Mouse (Mus musculus) CH12.LX (cell line): ENCODE data around the gene Ramp2. TPM values are rescaled to one million over a fixed set of nuclear protein-coding genes. Genes with fewer than 3 reads are reported as not detected.

ENCODE experiments used
- DNase-seq: peaks from one replicate; pipeline ENCODE4 v3.0.0-alpha.2; 2013; ENCODE audit errors: extremely low read depth
- H3K27ac ChIP-seq: 2 replicates; pipeline ENCODE4 v1.5.1; 2012; ENCODE audit warnings: low read depth, mild to moderate bottlenecking, control low read depth, moderate library complexity; ENCODE audit not compliant: insufficient read depth
- H3K27me3 ChIP-seq: replicated peaks from 2 replicates; pipeline ENCODE3; 2012; ENCODE audit warnings: inconsistent platforms
- H3K36me3 ChIP-seq, 2 experiments: replicated peaks in 1 of 2; 2 replicates each; pipeline versions ENCODE3 to v1.6.1; 2012; ENCODE audit warnings: inconsistent platforms in 1 of 2, low read length in 1 of 2, mild to moderate bottlenecking in 1 of 2, mixed read lengths in 1 of 2, moderate library complexity in 1 of 2; ENCODE audit not compliant: control insufficient read depth in 1 of 2, insufficient read depth in 1 of 2
- H3K4me1 ChIP-seq, 2 experiments: 2 replicates each; pipeline ENCODE4 v1.6.1; 2012; ENCODE audit warnings: inconsistent platforms in 1 of 2, moderate library complexity in 1 of 2; ENCODE audit not compliant: insufficient read depth in 2 of 2, control insufficient read depth in 1 of 2
- H3K4me2 ChIP-seq: 2 replicates; pipeline ENCODE4 v1.6.1; 2012; ENCODE audit warnings: low read depth, mild to moderate bottlenecking, control low read depth; ENCODE audit not compliant: poor library complexity, insufficient read depth, severe bottlenecking
- H3K4me3 ChIP-seq, 3 experiments: fragments of 150-350 bp in 1 of 3; sonication (generic) in 1 of 3; replicated peaks in 1 of 3; 2 replicates each; pipeline versions ENCODE3 to v1.5.1; 2011 to 2012; ENCODE audit warnings: low read depth in 2 of 3, low read length in 2 of 3, mild to moderate bottlenecking in 2 of 3, moderate library complexity in 2 of 3, control low read depth in 1 of 3, improper control_type of control experiment in 1 of 3, inconsistent platforms in 1 of 3, mixed read lengths in 1 of 3; ENCODE audit not compliant: poor library complexity in 1 of 3
- H3K79me2 ChIP-seq: replicated peaks from 2 replicates; pipeline ENCODE4 v1.6.1; 2012; ENCODE audit warnings: mild to moderate bottlenecking, moderate library complexity; ENCODE audit not compliant: control insufficient read depth, poor library complexity, insufficient read depth, severe bottlenecking; ENCODE audit errors: extremely low read depth
- H3K9ac ChIP-seq: 2 replicates; pipeline ENCODE4 v1.6.1; 2012; ENCODE audit warnings: low read depth, mild to moderate bottlenecking, control low read depth, moderate library complexity; ENCODE audit not compliant: insufficient read depth
- H3K9me3 ChIP-seq: replicated peaks from 2 replicates; pipeline ENCODE3; 2012; ENCODE audit warnings: low read length, inconsistent platforms, mixed read lengths
- BHLHE40 ChIP-seq: IDR thresholded peaks from 2 replicates; pipeline ENCODE4 v1.6.1; 2011; ENCODE audit warnings: mild to moderate bottlenecking, low read depth, low read length, improper control_type of control experiment
- CHD1 ChIP-seq: IDR thresholded peaks from 2 replicates; pipeline ENCODE4 v1.6.1; 2012; ENCODE audit warnings: low read depth, low read length, improper control_type of control experiment, inconsistent platforms
- CHD2 ChIP-seq: IDR thresholded peaks from 2 replicates; pipeline ENCODE4 v1.6.1; 2011; ENCODE audit warnings: low read length, improper control_type of control experiment
- CTCF ChIP-seq, 2 experiments: IDR thresholded peaks in 1 of 2; conservative IDR thresholded peaks in 1 of 2; 2 replicates each; pipeline ENCODE4 v1.5.1; 2011 to 2012; ENCODE audit warnings: low read depth in 2 of 2, low read length in 2 of 2, improper control_type of control experiment in 1 of 2, inconsistent platforms in 1 of 2, mild to moderate bottlenecking in 1 of 2, moderate library complexity in 1 of 2
- E2F4 ChIP-seq: IDR thresholded peaks from 2 replicates; pipeline ENCODE4 v1.6.1; 2011; ENCODE audit warnings: low read depth, low read length, improper control_type of control experiment; ENCODE audit not compliant: insufficient replicate concordance
- ELF1 ChIP-seq: IDR thresholded peaks from 2 replicates; pipeline ENCODE4 v1.6.1; 2014; ENCODE audit warnings: low read depth, mild to moderate bottlenecking, inconsistent platforms, low read length, improper control_type of control experiment
- EP300 ChIP-seq: IDR thresholded peaks from 2 replicates; pipeline ENCODE4 v1.6.1; 2011; ENCODE audit warnings: low read length, improper control_type of control experiment
- GABPA ChIP-seq: IDR thresholded peaks from 2 replicates; pipeline ENCODE4 v1.6.1; 2012; ENCODE audit warnings: low read depth, low read length, improper control_type of control experiment, inconsistent platforms; ENCODE audit not compliant: insufficient replicate concordance
- HCFC1 ChIP-seq: IDR thresholded peaks from 2 replicates; pipeline ENCODE4 v1.6.1; 2012; ENCODE audit warnings: low read depth, mild to moderate bottlenecking, inconsistent platforms, low read length, improper control_type of control experiment
- IRF4 ChIP-seq: IDR thresholded peaks from 2 replicates; pipeline ENCODE4 v1.6.1; 2014; ENCODE audit warnings: low read depth, mild to moderate bottlenecking, inconsistent platforms, low read length, improper control_type of control experiment
- JUN ChIP-seq: IDR thresholded peaks from 2 replicates; pipeline ENCODE4 v1.6.1; 2011; ENCODE audit warnings: low read depth, mild to moderate bottlenecking, low read length, improper control_type of control experiment, moderate library complexity; ENCODE audit not compliant: insufficient read depth
- JUND ChIP-seq: conservative IDR thresholded peaks from 2 replicates; pipeline ENCODE4 v1.6.1; 2011; ENCODE audit warnings: low read depth, low read length, improper control_type of control experiment
- MAX ChIP-seq: IDR thresholded peaks from 2 replicates; pipeline ENCODE4 v1.6.1; 2011; ENCODE audit warnings: low read length, improper control_type of control experiment
- MAZ ChIP-seq: IDR thresholded peaks from 2 replicates; pipeline ENCODE4 v1.6.1; 2012; ENCODE audit warnings: low read depth, mild to moderate bottlenecking, inconsistent platforms, low read length, improper control_type of control experiment, moderate library complexity
- MEF2A ChIP-seq: IDR thresholded peaks from 2 replicates; pipeline ENCODE4 v1.6.1; 2014; ENCODE audit warnings: low read depth, mild to moderate bottlenecking, inconsistent platforms, low read length, improper control_type of control experiment, borderline replicate concordance
- NRF1 ChIP-seq: IDR thresholded peaks from 2 replicates; pipeline ENCODE4 v1.6.1; 2014; ENCODE audit warnings: low read depth, mild to moderate bottlenecking, inconsistent platforms, low read length, improper control_type of control experiment, moderate library complexity
- RAD21 ChIP-seq: IDR thresholded peaks from 2 replicates; pipeline ENCODE4 v1.6.1; 2011; ENCODE audit warnings: low read depth, mild to moderate bottlenecking, low read length, improper control_type of control experiment, moderate library complexity
- SIN3A ChIP-seq: IDR thresholded peaks from 2 replicates; pipeline ENCODE4 v1.6.1; 2012; ENCODE audit warnings: low read length, improper control_type of control experiment, inconsistent platforms
- SMC3 ChIP-seq: IDR thresholded peaks from 2 replicates; pipeline ENCODE4 v1.6.1; 2011; ENCODE audit warnings: low read depth, low read length, improper control_type of control experiment
- TBP ChIP-seq: conservative IDR thresholded peaks from 2 replicates; pipeline ENCODE4 v1.6.1; 2011; ENCODE audit warnings: low read depth, low read length, improper control_type of control experiment
- TCF12 ChIP-seq: IDR thresholded peaks from 2 replicates; pipeline ENCODE4 v1.6.1; 2014; ENCODE audit warnings: low read depth, mild to moderate bottlenecking, inconsistent platforms, low read length, improper control_type of control experiment
- UBTF ChIP-seq: IDR thresholded peaks from 2 replicates; pipeline ENCODE4 v1.6.1; 2012; ENCODE audit warnings: low read depth, mild to moderate bottlenecking, inconsistent platforms, low read length, improper control_type of control experiment, moderate library complexity
- USF1 ChIP-seq: IDR thresholded peaks from 2 replicates; pipeline ENCODE4 v1.6.1; 2014; ENCODE audit warnings: low read depth, mild to moderate bottlenecking, inconsistent platforms, low read length, improper control_type of control experiment
- USF2 ChIP-seq: conservative IDR thresholded peaks from 2 replicates; pipeline ENCODE4 v1.6.1; 2011; ENCODE audit warnings: low read depth, low read length, improper control_type of control experiment
- ZC3H11A ChIP-seq: IDR thresholded peaks from 2 replicates; pipeline ENCODE4 v1.6.1; 2012; ENCODE audit warnings: low read depth, mild to moderate bottlenecking, inconsistent platforms, low read length, improper control_type of control experiment
- dilution Hi-C: fragments of 300-500 bp; cut with MboI; formaldehyde crosslinking; loops from 2 replicates; pipeline ENCODE4 v1.14.3; 2020; ENCODE audit warnings: low sequenced_read_pairs; ENCODE audit not compliant: extremely low pct_unique_long_range_greater_than_20kb, extremely low pct_ligation_motif_present
- in situ Hi-C: fragments of 300-500 bp; cut with MboI; formaldehyde crosslinking; loops from 3 replicates; pipeline ENCODE4 v1.14.3; 2019; ENCODE audit warnings: low sequenced_read_pairs, low pct_ligation_motif_present, low pct_unique_long_range_greater_than_20kb, mixed read lengths
- polyA plus RNA-seq: library from polyadenylated mRNA; unstranded; fragments of >175 nt; gene quantifications from 2 replicates; pipeline ENCODE4 v1.2.1, GENCODE M21; 2012; ENCODE audit warnings: low read depth; ENCODE audit not compliant: insufficient read length
- total RNA-seq, 2 experiments: library from RNA; depleted of rRNA; stranded (reverse); fragments of 300-350 nt in 1 of 2; fragments of >200 nt in 1 of 2; gene quantifications; 2 replicates each; pipeline ENCODE4 v1.2.3; 2012 to 2014

Ramp2 gene
- total and polyA plus RNA-seq, 3 experiments = 0.26 to 1.3 (median 0.33) TPM

GRCm38 (mm10) chr11:101262272-101262967 lies 16.6 kb downstream of the Ramp2 start:
- Histone ChIP-seq H3K27me3 (no peaks in the 10 kb centered on the region), H3K27ac (no peak overlapping the region), H3K9ac (no peak overlapping the region), H3K79me2 (no peaks in the 10 kb centered on the region), H3K4me1 (peaks cover 4 to 31% of the 10 kb centered on the region in 2 experiments; a peak in 3 of 4 replicates), H3K4me2 (no peak overlapping the region), H3K9me3 (no peaks in the 10 kb centered on the region), H3K4me3 (no peak overlapping the region), H3K36me3 (peaks cover 18 to 75% of the 10 kb centered on the region in 2 experiments)
- dilution Hi-C loops (no loop called here), in situ Hi-C loops (no loop called here)
- no peak for TF ChIP-seq ZC3H11A
- no peak for TF ChIP-seq CTCF (conservative IDR thresholded peaks at IDR 0.05 in 1 of 2, IDR thresholded peaks at IDR 0.05 in 1 of 2; ENCODE audit: low read depth in 2 of 2, low read length in 2 of 2)
- no peak for TF ChIP-seq RAD21
- TF ChIP-seq SIN3A = no peak
- no peak for TF ChIP-seq EP300
- no peak for TF ChIP-seq TBP
- TF ChIP-seq E2F4 = no peak
- no peak for TF ChIP-seq MAZ
- TF ChIP-seq BHLHE40 = no peak
- TF ChIP-seq TCF12 = no peak
- no peak for TF ChIP-seq HCFC1
- no peak for TF ChIP-seq ELF1
- TF ChIP-seq SMC3 = no peak
- no peak for TF ChIP-seq NRF1
- TF ChIP-seq MAX = no peak
- no peak for TF ChIP-seq IRF4
- no peak for TF ChIP-seq GABPA
- TF ChIP-seq JUND = no peak
- DNase-seq = no peak

GRCm38 (mm10) chr11:101263138-101263988 lies 17.5 kb downstream of the Ramp2 start:
- Histone ChIP-seq H3K9ac (no peak overlapping the region), H3K79me2 (no peaks in the 10 kb centered on the region), H3K4me2 (no peak overlapping the region), H3K9me3 (no peaks in the 10 kb centered on the region), H3K4me1 (peaks cover 4 to 27% of the 10 kb centered on the region in 2 experiments; a peak in 3 of 4 replicates), H3K4me3 (no peak overlapping the region)
- in situ Hi-C loops = no loop called here
- DNase-seq = no peak
- TF ChIP-seq USF2 = no peak
- no peak for TF ChIP-seq SIN3A
- TF ChIP-seq JUN = no peak
- TF ChIP-seq CHD1 = no peak
- TF ChIP-seq USF1 = no peak
- no peak for TF ChIP-seq NRF1
- TF ChIP-seq GABPA = no peak
- TF ChIP-seq CHD2 = no peak
- no peak for TF ChIP-seq E2F4
- no peak for TF ChIP-seq MAX
- no peak for TF ChIP-seq IRF4
- no peak for TF ChIP-seq UBTF
- no peak for TF ChIP-seq MEF2A
- no peak for TF ChIP-seq MAZ
- TF ChIP-seq BHLHE40 = no peak
- no peak for TF ChIP-seq CTCF (conservative IDR thresholded peaks at IDR 0.05 in 1 of 2, IDR thresholded peaks at IDR 0.05 in 1 of 2; ENCODE audit: low read depth in 2 of 2, low read length in 2 of 2)
- TF ChIP-seq, all 38 proteins: peak for 0
- Histone ChIP-seq H3K36me3 (peaks cover 12 to 71% of the 10 kb centered on the region in 2 experiments), H3K27me3 (no peaks in the 10 kb centered on the region), H3K27ac (no peak overlapping the region)
- dilution Hi-C loops = no loop called here
